Mouse (Mus musculus) bone marrow, adult 2 months (tissue): ENCODE results near the gene Spryd3.

Experiments used
- CTCF ChIP-seq: fragments of 200-500 bp; IDR thresholded peaks from 2 replicates; pipeline ENCODE4 v1.5.1; 2011; ENCODE audit warnings: low read length, control low read depth; ENCODE audit not compliant: control insufficient read depth, insufficient read depth
- POLR2A ChIP-seq: fragments of 200-500 bp; IDR thresholded peaks from 2 replicates; pipeline ENCODE4 v1.6.1; 2011; ENCODE audit warnings: low read depth, mild to moderate bottlenecking, control low read depth, low read length, borderline replicate concordance; ENCODE audit not compliant: control insufficient read depth

DNA sequence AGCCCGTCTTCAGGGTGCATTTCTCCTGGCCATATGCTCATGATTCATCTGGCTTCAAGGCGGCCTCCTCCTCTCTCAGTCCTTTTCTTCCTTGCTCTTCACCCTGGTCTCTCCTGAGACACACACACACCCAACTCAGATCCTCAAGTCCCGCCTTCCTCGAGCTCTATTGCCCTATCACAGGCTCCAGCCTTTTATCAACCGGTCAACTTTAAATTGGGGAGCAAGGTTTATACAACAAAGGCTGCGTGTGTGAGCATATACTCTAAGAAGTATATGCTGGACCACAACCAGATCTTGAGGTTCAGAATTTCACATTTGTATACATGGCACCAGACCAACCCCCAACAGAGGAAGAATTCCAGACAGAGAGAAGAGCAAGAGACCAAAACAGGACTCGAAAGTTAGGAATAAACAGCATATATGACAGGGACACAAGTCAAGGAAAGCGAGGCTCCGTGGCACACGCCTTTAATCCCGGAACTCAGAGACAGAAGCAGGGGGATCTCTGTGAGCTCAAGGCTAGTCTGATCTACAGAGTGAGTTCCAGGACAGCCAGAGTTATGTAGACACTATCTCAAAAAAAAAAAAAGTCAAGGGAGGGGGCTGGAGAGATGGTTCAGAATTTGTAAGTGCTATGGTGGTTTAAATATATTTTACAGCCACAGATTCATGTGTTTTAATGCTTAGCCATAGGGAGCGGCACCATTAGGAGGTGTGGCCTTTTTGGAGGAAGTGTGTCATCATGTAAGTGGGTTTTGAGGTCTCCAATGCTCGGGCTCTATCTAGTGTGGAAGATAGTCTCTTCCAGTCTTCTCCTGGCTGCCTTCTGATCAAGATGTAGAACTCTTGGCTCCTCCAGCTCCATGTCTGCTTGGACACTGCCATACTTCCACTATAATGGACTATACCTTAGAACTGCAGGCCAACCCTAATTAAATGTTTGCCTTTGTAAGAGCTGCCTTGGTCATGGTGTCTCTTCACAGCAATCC, 65.3 kb downstream of the Spryd3 start:
- no peak for TF ChIP-seq CTCF
- no peak for TF ChIP-seq POLR2A
